Mouse (Mus musculus) layer of hippocampus, adult 2 months (tissue): ENCODE data around the gene Mrps25. TPM values are rescaled to one million over a fixed set of nuclear protein-coding genes. Genes with fewer than 3 reads are reported as not detected.

ENCODE experiments used
- DNase-seq, 2 experiments: peaks; one replicate each; pipeline ENCODE4 v3.0.0; 2022; ENCODE audit warnings: low spot score in 2 of 2
- H3K27ac ChIP-seq: fragments of 200-600 bp; 2 replicates; pipeline ENCODE4 v1.8.1; 2022
- H3K4me3 ChIP-seq: fragments of 200-600 bp; 2 replicates; pipeline ENCODE4 v1.8.1; 2022; ENCODE audit warnings: mild to moderate bottlenecking
- CTCF ChIP-seq: fragments of 200-600 bp; conservative IDR thresholded peaks from 2 replicates; pipeline ENCODE4 v1.8.1; 2022; ENCODE audit warnings: antibody characterized with exemption, mild to moderate bottlenecking, moderate library complexity
- long read RNA-seq, 2 experiments: library from polyadenylated mRNA; stranded (forward); transcript quantifications; one replicate each; pipeline ENCODE4 v2.0.0; 2021; ENCODE audit warnings: borderline mapping rate in 2 of 2
- total RNA-seq, 2 experiments: library from RNA; stranded (reverse); gene quantifications; 2 replicates each; pipeline ENCODE4 v1.2.3; 2021

Mrps25 gene
- total RNA-seq = 10 to 100 TPM; 49.5 to 51.8 TPM
- long read RNA-seq, experiment 1, full-length matches to known transcripts = 26 of 31 reads
- long read RNA-seq, experiment 1, partial matches to known transcripts = 0 of 31 reads
- long read RNA-seq, experiment 1, other reads (novel, unspliced or antisense) = 5 of 31 reads
- long read RNA-seq, experiment 2, full-length matches to known transcripts = 43 of 52 reads
- long read RNA-seq, experiment 2, partial matches to known transcripts = 4 of 52 reads
- long read RNA-seq, experiment 2, other reads (novel, unspliced or antisense) = 5 of 52 reads

- peak within 1 kb of the TSS; percentile 92 for H3K27ac ChIP-seq
- peak within 1 kb of the TSS; percentile 90 for H3K4me3 ChIP-seq
- peak; percentile 66 to 80 for DNase-seq
- no peak for TF ChIP-seq CTCF
Measured at GRCm38 (mm10) chr6:92183621-92184131, at the start of gene Mrps25. Gene Mrps25 (minus strand): TSS chr6:92184033.

GRCm38 (mm10) chr6:92231762-92232161 is 47.9 kb upstream of the Mrps25 start:
- no peak overlapping the region for H3K4me3 ChIP-seq
- H3K27ac ChIP-seq = no peak overlapping the region
- TF ChIP-seq CTCF = no peak
- DNase-seq = no peak

GRCm38 (mm10) chr6:92231356-92231755 is 47.5 kb upstream of the Mrps25 start:
- no peak for DNase-seq
- no peak overlapping the region for H3K4me3 ChIP-seq
- no peak overlapping the region for H3K27ac ChIP-seq
- no peak for TF ChIP-seq CTCF

GRCm38 (mm10) chr6:92229586-92229985 is 45.8 kb upstream of the Mrps25 start:
- H3K4me3 ChIP-seq = no peak overlapping the region
- no peak overlapping the region for H3K27ac ChIP-seq
- no peak for TF ChIP-seq CTCF
- DNase-seq = no peak

DNA sequence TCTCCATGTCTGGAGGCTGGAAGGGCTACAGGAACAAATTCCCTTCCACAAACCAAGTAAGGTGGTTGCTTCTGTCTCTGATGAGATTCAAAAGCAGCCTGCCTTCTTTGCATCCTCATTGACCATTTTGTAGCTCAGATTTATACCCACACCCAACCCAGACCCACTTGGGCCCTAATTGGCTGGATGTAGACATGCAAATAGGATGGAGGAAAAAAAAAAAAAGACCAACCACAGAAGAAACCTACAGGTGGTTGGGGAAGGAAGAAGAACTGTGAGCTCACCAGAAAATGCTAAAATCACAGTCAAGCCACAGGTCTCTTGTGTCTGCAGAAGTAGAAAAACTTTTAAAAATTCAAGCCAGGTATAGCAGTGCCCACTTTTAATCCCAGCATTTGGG is 45.3 kb upstream of the Mrps25 start:
- DNase-seq = no peak
- H3K27ac ChIP-seq = no peak overlapping the region
- TF ChIP-seq CTCF = no peak
- no peak overlapping the region for H3K4me3 ChIP-seq

- H3K27ac ChIP-seq = no peak overlapping the region
- TF ChIP-seq CTCF = no peak
- DNase-seq = no peak
Measured at GRCm38 (mm10) chr6:92224981-92225380, 41.1 kb upstream of the Mrps25 start.

GRCm38 (mm10) chr6:92222021-92222420 is 38.2 kb upstream of the Mrps25 start:
- DNase-seq = no peak
- H3K4me3 ChIP-seq = no peak overlapping the region
- no peak for TF ChIP-seq CTCF
- H3K27ac ChIP-seq = no peak overlapping the region

More at GRCm38 (mm10) chr6:92224981-92225380, 41.1 kb upstream of the Mrps25 start:
- no peak overlapping the region for H3K4me3 ChIP-seq

- no peak overlapping the region for H3K27ac ChIP-seq
- H3K4me3 ChIP-seq = no peak overlapping the region
- DNase-seq = no peak
- no peak for TF ChIP-seq CTCF
Measured at GRCm38 (mm10) chr6:92221604-92222003, 37.8 kb upstream of the Mrps25 start.

DNA sequence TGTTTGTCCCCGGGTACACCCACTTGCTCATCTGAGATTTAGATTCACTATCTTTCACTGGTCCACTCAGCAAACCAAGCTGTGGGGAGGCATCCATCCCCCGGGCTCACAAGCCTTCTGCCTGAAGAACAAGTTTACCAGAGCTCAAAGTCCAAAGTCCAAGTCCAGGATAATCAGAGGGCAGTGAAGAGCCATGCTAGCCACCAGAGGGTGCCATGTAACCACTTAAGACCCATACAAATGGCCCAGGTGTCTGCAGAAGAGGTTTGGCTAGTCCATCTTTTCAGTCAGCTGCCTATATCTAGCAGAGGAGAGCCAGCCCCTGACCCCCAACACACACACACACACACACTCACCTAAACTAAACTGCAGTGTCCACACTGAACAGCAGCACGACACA is 35.6 kb upstream of the Mrps25 start:
- peak; percentile 79 for TF ChIP-seq CTCF
- H3K4me3 ChIP-seq = no peak overlapping the region
- peak; percentile 32 to 60 for DNase-seq
- H3K27ac ChIP-seq = no peak overlapping the region

GRCm38 (mm10) chr6:92214773-92215449 is 31.1 kb upstream of the Mrps25 start, which contains the start of gene Rbsn:
Gene Rbsn (minus strand): TSS chr6:92214925.
- H3K27ac ChIP-seq = peak within 1 kb of the TSS; percentile 96
- peak; percentile 93 for DNase-seq
- peak within 1 kb of the TSS; percentile 85 for H3K4me3 ChIP-seq
- peak; percentile 59 for TF ChIP-seq CTCF

DNA sequence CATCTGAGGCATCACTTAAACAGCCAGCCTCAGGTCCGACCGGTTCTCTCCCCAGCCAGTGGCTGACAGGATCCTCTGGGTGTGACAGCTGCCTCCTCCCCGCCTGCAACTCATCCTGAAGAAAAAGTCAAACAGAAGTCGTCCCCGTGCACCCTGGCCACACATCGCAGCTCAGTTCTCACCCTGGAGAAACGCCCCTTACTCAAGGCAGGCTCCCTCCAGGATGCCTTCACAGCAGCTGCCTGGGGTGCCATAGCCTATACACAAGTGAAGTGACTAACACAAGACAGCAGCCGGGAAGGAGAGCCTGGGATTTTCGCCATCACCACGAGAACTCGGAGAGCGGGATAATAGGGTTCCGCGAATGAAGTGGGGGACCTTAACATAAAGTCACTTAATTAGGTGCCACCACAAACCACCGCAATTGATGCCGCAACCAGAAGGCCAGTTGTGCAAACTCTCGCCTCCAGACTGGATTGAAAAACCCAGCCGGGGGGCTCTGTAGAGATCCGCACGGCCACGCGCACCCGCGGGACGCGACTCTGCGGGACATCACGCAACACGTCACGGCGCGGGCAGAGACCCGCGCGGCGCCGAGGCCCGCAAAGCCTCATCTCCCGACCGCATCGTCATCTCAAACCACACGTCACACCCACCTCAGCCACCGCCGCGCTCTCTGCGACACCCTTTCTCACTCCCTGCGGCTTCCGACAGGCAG is 30.4 kb upstream of the Mrps25 start:
- Histone ChIP-seq H3K4me3 (peak overlapping the region; percentile 85), H3K27ac (peak overlapping the region; percentile 96)
- TF ChIP-seq CTCF = no peak
- peak in 1 of 2 experiments; percentile 11 for DNase-seq

DNA sequence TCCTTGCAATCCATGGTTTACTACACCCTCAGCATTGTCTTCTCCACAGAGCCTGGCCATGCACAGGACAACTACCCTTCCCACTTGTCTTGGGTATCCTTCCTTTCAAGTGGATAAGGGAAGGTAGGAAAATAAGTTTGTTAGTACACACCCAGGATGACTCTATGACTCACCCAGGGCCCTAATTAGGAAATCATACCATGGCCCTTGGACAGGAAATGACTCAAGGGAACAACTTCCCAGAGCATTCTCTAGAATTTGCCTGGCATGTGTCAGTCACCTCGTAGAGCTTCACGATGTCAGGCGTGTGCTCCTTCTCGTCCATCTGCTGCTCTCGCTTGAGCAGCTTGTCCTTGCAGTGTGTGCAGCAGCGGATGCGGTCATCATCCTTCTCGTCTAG is 15.6 kb upstream of the Mrps25 start:
- Histone ChIP-seq H3K4me3 (no peak overlapping the region), H3K27ac (no peak overlapping the region)
- DNase-seq = no peak
- TF ChIP-seq CTCF = no peak

- TF ChIP-seq CTCF = no peak; the same call in 1 of the 2 replicates
- H3K4me3 ChIP-seq = peak overlapping the region; percentile 90
- peak overlapping the region; percentile 92 for H3K27ac ChIP-seq
- no peak for DNase-seq
Measured at GRCm38 (mm10) chr6:92184178-92184577, 345 bp upstream of the Mrps25 start.
